ENCODE assay signal across 8 mouse cellular contexts in the genomic region with DNA sequence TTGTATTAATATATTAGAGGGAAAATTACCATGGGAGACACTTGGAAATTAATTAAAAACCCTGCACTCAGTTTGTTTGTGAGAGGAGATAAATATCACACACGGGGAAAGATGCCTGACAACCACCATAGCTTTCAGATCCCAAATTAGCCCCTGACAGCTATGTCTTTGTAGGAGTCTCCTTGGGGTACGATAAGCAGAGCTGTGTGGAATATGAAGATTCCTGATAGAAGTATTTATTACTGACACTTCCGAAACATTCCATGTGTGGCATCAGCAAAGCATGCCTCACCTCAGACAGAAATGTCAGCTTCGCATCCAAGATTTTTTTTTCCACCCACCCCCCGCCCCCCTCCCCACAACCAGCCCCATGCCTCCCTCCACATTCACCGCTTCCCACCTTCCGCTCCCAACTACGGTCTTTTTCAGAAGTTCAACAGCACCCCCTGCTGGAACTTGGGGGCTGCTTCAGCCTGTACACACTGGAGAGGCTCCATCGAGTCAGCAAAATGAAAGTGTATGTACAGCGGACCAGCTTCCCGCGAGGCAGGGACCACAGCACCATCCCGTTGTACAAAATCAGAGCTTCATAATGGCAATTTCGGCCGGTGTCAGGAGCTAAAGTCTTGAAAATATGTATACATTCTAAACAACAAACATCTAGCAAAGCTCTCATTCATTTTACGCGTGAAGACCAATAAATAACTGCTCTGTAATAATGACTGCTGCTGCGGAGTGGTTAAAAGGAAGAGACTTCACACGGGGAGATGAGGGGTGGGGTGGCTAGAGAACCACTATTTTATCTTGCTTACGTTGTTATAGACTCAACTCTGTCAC.
DNase-seq lines count a peak whose midpoint lies in the region; ATAC-seq and TF ChIP-seq lines count a peak whose summit lies in the region.

No protein-coding gene starts in this region.

- no peaks in the 10 kb centered on the region for H3K27me3 ChIP-seq in embryonic facial prominence, embryonic 11.5 days (ENCODE audit: control insufficient read depth, insufficient read depth, low read length)
- H3K27me3 ChIP-seq in kidney, embryonic 14.5 days (ENCODE audit: control insufficient read depth, insufficient read depth, low read length) = no peaks in the 10 kb centered on the region
- H3K27me3 ChIP-seq in limb, embryonic 14.5 days (ENCODE audit: control insufficient read depth, insufficient read depth, low read length) = no peaks in the 10 kb centered on the region
- no peaks in the 10 kb centered on the region for H3K27me3 ChIP-seq in midbrain, postnatal 0 days (ENCODE audit: insufficient read depth, low read length)

- H3K36me3 ChIP-seq in embryonic facial prominence, embryonic 11.5 days (replicated peaks; ENCODE audit: control insufficient read depth, insufficient read depth, low read depth, low read length) = no peaks in the 10 kb centered on the region
- no peaks in the 10 kb centered on the region for H3K36me3 ChIP-seq in kidney, embryonic 14.5 days (ENCODE audit: control insufficient read depth, insufficient read depth, low read length)
- no peaks in the 10 kb centered on the region for H3K36me3 ChIP-seq in limb, embryonic 14.5 days (ENCODE audit: control insufficient read depth, insufficient read depth, low read length)
- no peaks in the 10 kb centered on the region for H3K36me3 ChIP-seq in midbrain, postnatal 0 days (ENCODE audit: insufficient read depth, low read length)

- no peak overlapping the region for H3K4me3 ChIP-seq in embryonic facial prominence, embryonic 11.5 days (ENCODE audit: low read depth, low read length)
- H3K4me3 ChIP-seq in kidney, embryonic 14.5 days (ENCODE audit: low read length) = peak overlapping the region; percentile 8; the same call in 1 of the 2 replicates
- peak overlapping the region; percentile 3; the same call in 1 of the 2 replicates for H3K4me3 ChIP-seq in limb, embryonic 14.5 days (replicated peaks; ENCODE audit: low read length)
- H3K4me3 ChIP-seq in midbrain, postnatal 0 days (ENCODE audit: low read depth, low read length) = peak overlapping the region; percentile 12; the same call in 1 of the 2 replicates

- H3K4me2 ChIP-seq in embryonic facial prominence, embryonic 11.5 days (ENCODE audit: low read depth, low read length) = no peak overlapping the region; the same call in 1 of the 2 replicates
- H3K4me2 ChIP-seq in kidney, embryonic 14.5 days (replicated peaks; ENCODE audit: low read depth, low read length) = peak overlapping the region; percentile 27
- peak overlapping the region; percentile 27 for H3K4me2 ChIP-seq in limb, embryonic 14.5 days (replicated peaks; ENCODE audit: low read depth, low read length, severe bottlenecking)
- H3K4me2 ChIP-seq in midbrain, postnatal 0 days (ENCODE audit: low read depth, low read length, poor library complexity, severe bottlenecking) = peak overlapping the region; percentile 36

- peak; percentile 87 for TF ChIP-seq CTCF in midbrain, postnatal 0 days (IDR thresholded peaks at IDR 0.05)

- ATAC-seq in embryonic facial prominence, embryonic 11.5 days (replicated peaks; ENCODE audit: insufficient number of reproducible peaks, low FRiP score, low TSS enrichment, low read depth) = peak; percentile 94
- peak; percentile 94 for ATAC-seq in kidney, embryonic 14.5 days (ENCODE audit: low FRiP score, low TSS enrichment)
- ATAC-seq in limb, embryonic 14.5 days (ENCODE audit: low FRiP score, low read depth) = peak; percentile 93
- peak; percentile 94 for ATAC-seq in midbrain, postnatal 0 days (ENCODE audit: low FRiP score)

- DNase-seq in 416B (ENCODE audit: low read depth) = peak; percentile 83
- peak; percentile 89 for DNase-seq in adrenal gland, postnatal 14 days
- DNase-seq in embryonic facial prominence, embryonic 11.5 days (ENCODE audit: low spot score) = peak; percentile 91
- peak; percentile 4 to 5 for DNase-seq in heart, adult 9 months (ENCODE audit: low spot score in 2 of 2)
- DNase-seq in limb, embryonic 14.5 days (ENCODE audit: low spot score) = peak; percentile 75
- DNase-seq in midbrain, postnatal 0 days (ENCODE audit: low spot score) = peak; percentile 92
- DNase-seq in spleen, postnatal 10 days (ENCODE audit: low spot score in 2 of 2) = peak; percentile 22 to 53

- H3K9me3 ChIP-seq in embryonic facial prominence, embryonic 11.5 days (replicated peaks; ENCODE audit: control insufficient read depth, low read length) = no peaks in the 10 kb centered on the region
- H3K9me3 ChIP-seq in kidney, embryonic 14.5 days (ENCODE audit: control insufficient read depth, low read length) = no peaks in the 10 kb centered on the region
- no peaks in the 10 kb centered on the region for H3K9me3 ChIP-seq in limb, embryonic 14.5 days (ENCODE audit: control insufficient read depth, low read length)
- H3K9me3 ChIP-seq in midbrain, postnatal 0 days (ENCODE audit: low read length) = no peaks in the 10 kb centered on the region

- no peak overlapping the region for H3K27ac ChIP-seq in embryonic facial prominence, embryonic 11.5 days (replicated peaks; ENCODE audit: low read depth, low read length)
- H3K27ac ChIP-seq in kidney, embryonic 14.5 days (ENCODE audit: low read depth, low read length) = no peak overlapping the region
- H3K27ac ChIP-seq in limb, embryonic 14.5 days (replicated peaks; ENCODE audit: low read depth, low read length) = no peak overlapping the region
- H3K27ac ChIP-seq in midbrain, postnatal 0 days (ENCODE audit: low read depth, low read length) = no peak overlapping the region

- 32% methylated on average over 20 of the region's 20 CpGs for WGBS in embryonic facial prominence, embryonic 11.5 days
- 27% methylated on average over 20 of the region's 20 CpGs for WGBS in kidney, embryonic 14.5 days
- 29% methylated on average over 20 of the region's 20 CpGs for WGBS in limb, embryonic 14.5 days
- 24% methylated on average over 20 of the region's 20 CpGs for WGBS in midbrain, postnatal 0 days

- no peak for TF ChIP-seq POLR2A in limb, embryonic 14.5 days (IDR thresholded peaks at IDR 0.05; ENCODE audit: borderline replicate concordance, extremely low read depth, insufficient read depth, insufficient read length)

- no peaks in the 10 kb centered on the region for H3K4me1 ChIP-seq in embryonic facial prominence, embryonic 11.5 days (ENCODE audit: control insufficient read depth, insufficient read depth, low read length)
- no peaks in the 10 kb centered on the region for H3K4me1 ChIP-seq in kidney, embryonic 14.5 days (ENCODE audit: control insufficient read depth, insufficient read depth, low read length)
- H3K4me1 ChIP-seq in limb, embryonic 14.5 days (ENCODE audit: control insufficient read depth, insufficient read depth, low read length) = peaks cover 3% of the 10 kb centered on the region; the same call in 1 of the 2 replicates
- no peaks in the 10 kb centered on the region for H3K4me1 ChIP-seq in midbrain, postnatal 0 days (ENCODE audit: insufficient read depth, low read length)

- H3K9ac ChIP-seq in embryonic facial prominence, embryonic 11.5 days (replicated peaks; ENCODE audit: low read length) = no peak overlapping the region
- no peak overlapping the region for H3K9ac ChIP-seq in kidney, embryonic 14.5 days (ENCODE audit: low read depth, low read length)
- no peak overlapping the region for H3K9ac ChIP-seq in limb, embryonic 14.5 days (ENCODE audit: low read depth, low read length, severe bottlenecking)
- H3K9ac ChIP-seq in midbrain, postnatal 0 days (replicated peaks; ENCODE audit: low read length, poor library complexity, severe bottlenecking) = no peak overlapping the region

Comparison
In these comparisons a context has a peak if more than half of its experiments do, and no peak if none do; other contexts are left out.
1. DNase-seq: peak in every context shown above with its lines; median percentile 92 in midbrain, postnatal 0 days; 91 in embryonic facial prominence, embryonic 11.5 days; 89 in adrenal gland, postnatal 14 days; 83 in 416B; 75 in limb, embryonic 14.5 days; 38 in spleen, postnatal 10 days; 4 in heart, adult 9 months.